Mouse (Mus musculus) erythroblast, embryonic 14.5 days (primary cell): ENCODE measurements around the gene Fgfr2.

Experiments used
- GATA1 ChIP-seq: IDR thresholded peaks from 2 replicates; pipeline ENCODE4 v1.6.1; 2012; ENCODE audit warnings: low read length, inconsistent platforms, mixed read lengths
- TAL1 ChIP-seq: IDR thresholded peaks from 3 replicates; pipeline ENCODE4 v1.6.1; 2012; ENCODE audit warnings: low read length, inconsistent platforms, mixed read lengths

DNA sequence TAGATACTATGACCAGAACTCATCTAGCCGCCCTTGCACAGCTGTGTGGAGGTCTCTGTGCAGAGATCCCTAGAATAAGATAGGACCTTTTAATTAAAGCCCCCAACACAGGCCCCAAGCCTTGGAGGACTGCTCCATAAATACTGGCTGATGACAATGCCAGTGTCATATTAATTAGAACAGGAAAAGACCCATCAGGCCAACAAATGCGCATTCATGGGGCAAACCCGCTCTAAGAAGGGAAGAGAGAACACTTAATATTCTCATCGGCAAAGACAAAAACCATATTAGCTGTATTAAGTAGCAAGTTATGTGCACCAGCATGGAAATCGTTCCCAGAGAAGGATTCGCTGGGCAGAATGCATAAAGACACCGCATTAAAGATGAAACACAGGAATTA lies 1521.0 kb downstream of the Fgfr2 start:
- no peak for TF ChIP-seq TAL1
- no peak for TF ChIP-seq GATA1
